Mouse (Mus musculus) bone marrow, adult 2 months (tissue): ENCODE data around the gene Mamdc2. TPM values are rescaled to one million over a fixed set of nuclear protein-coding genes. Genes with fewer than 3 reads are reported as not detected.

Experiments
- H3K27ac ChIP-seq: fragments of 200-500 bp; 2 replicates; pipeline ENCODE4 v1.5.1; 2012; ENCODE audit warnings: low read depth, mild to moderate bottlenecking, control low read depth, inconsistent platforms, low read length; ENCODE audit not compliant: control insufficient read depth, poor library complexity, insufficient read depth
- H3K4me1 ChIP-seq: fragments of 200-500 bp; 2 replicates; pipeline ENCODE4 v1.6.1; 2011; ENCODE audit warnings: low read length; ENCODE audit not compliant: control insufficient read depth, insufficient read depth
- H3K4me3 ChIP-seq: fragments of 200-500 bp; replicated peaks from 2 replicates; pipeline ENCODE3; 2011; ENCODE audit warnings: mild to moderate bottlenecking, low read depth, low read length, control low read depth; ENCODE audit not compliant: control insufficient read depth
- CTCF ChIP-seq: fragments of 200-500 bp; IDR thresholded peaks from 2 replicates; pipeline ENCODE4 v1.5.1; 2011; ENCODE audit warnings: low read length, control low read depth; ENCODE audit not compliant: control insufficient read depth, insufficient read depth
- POLR2A ChIP-seq: fragments of 200-500 bp; IDR thresholded peaks from 2 replicates; pipeline ENCODE4 v1.6.1; 2011; ENCODE audit warnings: low read depth, mild to moderate bottlenecking, control low read depth, low read length, borderline replicate concordance; ENCODE audit not compliant: control insufficient read depth
- WGBS: fragments of 180-500 bp; shearing (Covaris S2); methylation state at CpG from one replicate; pipeline ENCODE4 v1.1.7; 2018; 5-methylcytosine and 5-hydroxymethylcytosine counted together
- polyA plus RNA-seq: library from polyadenylated mRNA; stranded (reverse); fragments of >200 nt; gene quantifications from 2 replicates; pipeline ENCODE4 v1.2.4, GENCODE M21; 2011; ENCODE audit warnings: low replicate concordance; ENCODE audit not compliant: missing spikeins, insufficient read depth, insufficient read length

Mamdc2 gene
- polyA plus RNA-seq, 1 experiment = 0.82 TPM

GRCm38 (mm10) chr19:23410328-23410727 lies 37.9 kb downstream of the Mamdc2 start:
- Histone ChIP-seq H3K27ac (no peak overlapping the region), H3K4me3 (no peak overlapping the region), H3K4me1 (no peaks in the 10 kb centered on the region)
- 88% methylated on average over 4 of the region's 4 CpGs for WGBS
- TF ChIP-seq POLR2A (no peak), CTCF (no peak)

- 85% methylated on average over 12 of the region's 12 CpGs for WGBS
- no peak overlapping the region for H3K27ac ChIP-seq
- H3K4me1 ChIP-seq = no peaks in the 10 kb centered on the region
- no peak for TF ChIP-seq CTCF
- no peak for TF ChIP-seq POLR2A
- H3K4me3 ChIP-seq = no peak overlapping the region
These were observed 46.6 kb downstream of the Mamdc2 start for GRCm38 (mm10) chr19:23401469-23402135.

- H3K4me1 ChIP-seq = no peaks in the 10 kb centered on the region
- no peak overlapping the region for H3K27ac ChIP-seq
- no peak for TF ChIP-seq POLR2A
- TF ChIP-seq CTCF = no peak
- no peak overlapping the region for H3K4me3 ChIP-seq
- WGBS = 80% methylated on average over 5 of the region's 5 CpGs
These were observed 47.8 kb downstream of the Mamdc2 start for GRCm38 (mm10) chr19:23400485-23400884.

- Histone ChIP-seq H3K4me3 (no peak overlapping the region), H3K27ac (no peak overlapping the region), H3K4me1 (no peaks in the 10 kb centered on the region)
- 70% methylated on average over 2 of the region's 2 CpGs for WGBS
- no peak for TF ChIP-seq POLR2A
- TF ChIP-seq CTCF = no peak
These were observed 52.3 kb downstream of the Mamdc2 start for GRCm38 (mm10) chr19:23395956-23396355.

- Histone ChIP-seq H3K4me3 (no peak overlapping the region), H3K27ac (no peak overlapping the region), H3K4me1 (no peaks in the 10 kb centered on the region)
- WGBS = 45% methylated on average over 1 of the region's 1 CpGs
- no peak for TF ChIP-seq CTCF
- TF ChIP-seq POLR2A = no peak
These were observed 53.6 kb downstream of the Mamdc2 start for GRCm38 (mm10) chr19:23394597-23394996.

- Histone ChIP-seq H3K27ac (no peak overlapping the region), H3K4me1 (no peaks in the 10 kb centered on the region), H3K4me3 (no peak overlapping the region)
- 65% methylated on average over 4 of the region's 4 CpGs for WGBS
- no peak for TF ChIP-seq CTCF
- TF ChIP-seq POLR2A = no peak
These were observed 59.4 kb downstream of the Mamdc2 start for GRCm38 (mm10) chr19:23388862-23389272.

- Histone ChIP-seq H3K4me1 (no peaks in the 10 kb centered on the region), H3K27ac (no peak overlapping the region), H3K4me3 (no peak overlapping the region)
- TF ChIP-seq CTCF (no peak), POLR2A (no peak)
- 25% methylated on average over 7 of the region's 7 CpGs for WGBS
These were observed 60.0 kb downstream of the Mamdc2 start for GRCm38 (mm10) chr19:23388083-23388861.

- no peak overlapping the region for H3K4me3 ChIP-seq
- no peaks in the 10 kb centered on the region for H3K4me1 ChIP-seq
- WGBS = 91% methylated on average over 2 of the region's 2 CpGs
- H3K27ac ChIP-seq = no peak overlapping the region
- TF ChIP-seq POLR2A = no peak
- no peak for TF ChIP-seq CTCF
These were observed 65.8 kb downstream of the Mamdc2 start for GRCm38 (mm10) chr19:23382396-23382795.
